Mouse (Mus musculus) megakaryocyte-erythroid progenitor cell, adult 5 weeks (primary cell): ENCODE results near the gene 1700024B05Rik. TPM values are rescaled to one million over a fixed set of nuclear protein-coding genes. Genes with fewer than 3 reads are reported as not detected.

Experiments
- polyA plus RNA-seq: library from polyadenylated mRNA; stranded (reverse); fragments of >175 nt; gene quantifications from 2 replicates; pipeline ENCODE4 v1.2.3, GENCODE M21; 2012

The 1700024B05Rik gene
- polyA plus RNA-seq = not detected in 2 replicates

DNA sequence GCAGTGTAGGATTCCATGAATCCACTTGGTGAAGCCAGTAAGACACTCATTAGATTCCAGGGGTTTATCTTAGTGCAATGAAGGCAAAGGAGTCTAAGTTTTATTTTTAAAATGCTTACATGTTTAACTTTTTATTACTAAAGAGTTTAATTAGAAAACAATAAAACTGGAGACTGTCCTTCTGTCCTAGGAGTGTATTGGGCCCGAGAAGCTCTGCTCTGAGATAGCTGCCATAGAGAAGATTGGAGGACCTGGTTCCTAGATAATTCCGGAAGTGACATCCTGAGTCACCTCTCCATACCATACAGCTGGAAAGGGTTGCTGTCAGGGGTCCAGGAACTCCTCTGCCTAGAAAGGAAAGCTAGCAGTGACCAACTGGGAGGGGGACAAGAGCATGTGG is at the start of gene 1700024B05Rik:
TSS of gene 1700024B05Rik (plus strand) at position 301 of the 400 bp plus-strand sequence.

DNA sequence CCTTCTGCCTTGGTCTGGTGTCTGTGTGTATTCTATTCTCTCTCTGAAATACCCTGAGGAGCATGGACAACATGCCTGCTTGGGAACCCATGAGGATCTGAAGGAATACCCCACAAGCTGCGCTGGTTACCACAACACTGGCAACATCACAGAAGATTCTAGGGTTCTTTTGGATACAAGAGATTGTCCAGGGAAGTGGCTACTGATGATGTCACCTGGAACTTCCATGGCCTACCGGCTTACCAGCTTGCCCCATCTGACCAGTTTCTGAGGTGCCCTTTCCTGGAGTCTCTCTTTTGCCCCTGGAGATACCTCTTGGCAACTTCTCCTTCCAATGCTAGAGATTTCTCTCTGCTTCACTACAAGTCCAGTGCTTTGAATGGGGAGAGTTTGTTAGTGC is 36.6 kb upstream of the 1700024B05Rik start, which contains the start of gene Gm7980:
TSS of gene Gm7980 (minus strand) at position 101 of the 400 bp plus-strand sequence.

DNA sequence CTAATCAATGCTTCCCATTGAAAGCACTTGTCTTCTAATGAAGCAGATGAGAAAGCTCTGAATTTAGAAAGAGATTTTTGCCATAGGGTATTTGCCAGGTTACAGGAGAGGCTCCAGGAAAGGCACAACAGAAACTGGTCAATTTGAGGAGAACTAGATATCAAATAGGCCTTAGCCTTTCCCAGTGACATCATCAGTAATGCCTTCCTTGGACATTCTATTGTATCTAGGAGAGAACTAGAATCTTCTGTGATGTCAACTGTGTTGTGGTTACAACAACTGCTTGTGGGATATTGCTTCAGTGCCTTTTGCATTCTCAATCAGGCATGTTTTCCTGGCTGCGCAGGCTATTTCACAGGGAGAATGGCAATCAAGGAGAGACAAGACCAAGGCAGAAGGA is 19.1 kb upstream of the 1700024B05Rik start, which contains the start of gene 1700049E17Rik1:
TSS of gene 1700049E17Rik1 (plus strand) at position 301 of the 400 bp plus-strand sequence.

DNA sequence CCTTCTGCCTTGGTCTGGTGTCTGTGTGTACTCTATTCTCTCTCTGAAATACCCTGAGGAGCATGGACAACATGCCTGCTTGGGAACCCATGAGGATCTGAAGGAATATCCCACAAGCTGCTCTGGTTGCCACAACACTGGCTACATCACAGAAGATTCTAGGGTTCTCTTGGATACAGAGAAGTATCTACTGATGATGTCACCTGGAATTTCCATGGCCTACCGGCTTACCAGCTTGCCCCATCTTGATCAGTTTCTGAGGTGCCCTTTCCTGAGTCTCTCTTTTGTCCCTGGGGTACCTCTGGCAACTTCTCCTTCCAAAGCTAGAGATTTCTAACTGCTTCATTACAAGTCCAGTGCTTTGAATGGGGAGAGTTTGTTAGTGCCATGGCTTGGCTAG is 24.0 kb downstream of the 1700024B05Rik start, which contains the start of gene Gm6401:
TSS of gene Gm6401 (minus strand) at position 101 of the 400 bp plus-strand sequence.

DNA sequence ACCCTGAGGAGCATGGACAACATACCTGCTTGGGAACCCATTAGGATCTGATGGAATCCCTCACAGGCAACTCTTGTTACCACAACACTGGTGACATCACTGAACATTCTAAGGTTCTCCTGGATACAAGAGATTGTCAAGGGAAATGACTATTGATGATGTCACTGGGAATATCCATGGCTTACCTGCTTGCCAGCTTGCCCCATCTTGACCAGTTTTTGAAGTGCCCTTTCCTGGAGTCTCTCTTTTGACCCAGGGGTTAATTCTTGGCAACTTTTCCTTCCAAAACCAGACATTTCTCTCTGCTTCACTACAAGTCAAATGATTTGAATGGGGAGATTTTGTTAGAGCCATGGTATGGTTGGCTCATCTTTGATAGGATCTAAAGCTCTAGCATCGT is 39.4 kb downstream of the 1700024B05Rik start, which contains the start of gene Gm3543:
TSS of gene Gm3543 (minus strand) at position 101 of the 400 bp plus-strand sequence.

Other genes with a start within 250 kb of the 1700024B05Rik start
- not detected in 2 replicates for gene Gm8068, start 242.1 kb upstream of the 1700024B05Rik start, polyA plus RNA-seq
- not detected in 2 replicates for gene Gm7929, start 193.4 kb upstream of the 1700024B05Rik start, polyA plus RNA-seq
- not detected in 2 replicates for gene Gm47189, start 171.6 kb upstream of the 1700024B05Rik start, polyA plus RNA-seq
- gene Gm7980, start 36.7 kb upstream of the 1700024B05Rik start, polyA plus RNA-seq = not detected in 2 replicates
- gene 1700049E17Rik1, start 19.0 kb upstream of the 1700024B05Rik start, polyA plus RNA-seq = not detected in 2 replicates
- not detected in 2 replicates for gene Gm6401, start 23.9 kb downstream of the 1700024B05Rik start, polyA plus RNA-seq
- gene Gm3543, start 39.3 kb downstream of the 1700024B05Rik start, polyA plus RNA-seq = not detected in 2 replicates
- not detected in 2 replicates for gene Gm7951, start 173.4 kb downstream of the 1700024B05Rik start, polyA plus RNA-seq
- not detected in 2 replicates for gene Gm17027, start 218.6 kb downstream of the 1700024B05Rik start, polyA plus RNA-seq
- gene Gm3573, start 246.8 kb downstream of the 1700024B05Rik start, polyA plus RNA-seq = not detected in 2 replicates